Mouse (Mus musculus) erythroblast, embryonic 14.5 days (primary cell): ENCODE measurements around the gene Lman1l.

Experiments used
- GATA1 ChIP-seq: IDR thresholded peaks from 2 replicates; pipeline ENCODE4 v1.6.1; 2012; ENCODE audit warnings: low read length, inconsistent platforms, mixed read lengths
- TAL1 ChIP-seq: IDR thresholded peaks from 3 replicates; pipeline ENCODE4 v1.6.1; 2012; ENCODE audit warnings: low read length, inconsistent platforms, mixed read lengths

DNA sequence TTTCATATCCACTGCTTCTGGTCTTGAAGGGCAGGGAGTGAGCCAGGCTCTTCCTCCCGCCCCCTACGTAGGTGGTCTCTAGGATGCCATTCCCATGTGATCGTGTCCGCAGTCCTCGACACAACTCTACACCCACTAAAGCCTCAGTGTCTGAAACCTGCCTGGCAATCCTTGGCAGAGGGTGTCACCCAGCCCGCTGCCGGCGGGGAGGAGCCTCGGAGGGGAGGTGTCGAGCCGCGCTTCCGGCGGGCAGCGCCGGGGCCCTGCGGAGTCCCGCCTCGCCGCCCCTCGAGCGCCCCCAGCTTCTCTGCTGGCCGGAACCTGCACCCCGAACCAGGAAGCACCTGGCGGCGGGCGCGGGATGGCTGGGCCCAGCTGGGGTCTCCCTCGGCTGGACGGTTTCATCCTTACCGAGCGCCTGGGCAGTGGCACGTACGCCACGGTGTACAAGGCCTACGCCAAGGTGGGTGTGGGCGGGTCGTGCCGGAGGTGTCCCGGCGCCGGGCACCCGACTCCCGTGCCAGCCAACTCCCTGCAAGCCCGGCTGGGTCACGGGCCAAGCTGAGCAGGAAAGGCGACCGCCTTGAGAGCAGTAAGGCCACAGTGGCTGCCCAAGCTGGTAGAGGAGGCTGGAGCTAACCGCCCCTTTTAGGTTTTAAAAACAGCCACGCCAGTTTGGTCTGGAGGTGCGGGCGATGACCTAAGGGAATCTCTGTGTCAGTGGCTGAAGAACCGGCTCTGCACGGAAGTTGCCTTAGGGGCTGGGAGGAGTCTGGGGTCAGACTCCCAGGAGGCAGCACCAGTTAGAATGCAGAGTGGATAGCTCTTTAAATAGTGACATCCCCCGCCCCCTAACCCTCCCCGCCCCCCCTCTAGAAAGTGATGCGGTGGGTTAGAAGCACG is 31.1 kb downstream of the Lman1l start, which contains the start of gene Ulk3:
- TF ChIP-seq GATA1, result no peak
- TF ChIP-seq TAL1, result no peak
